Mouse (Mus musculus): Measurements from ENCODE around the gene Nup133. TPM values are rescaled to one million over a fixed set of nuclear protein-coding genes. Genes with fewer than 3 reads are reported as not detected.

The Nup133 gene
- total RNA-seq, 2 experiments from 2014 or later: 9.2 to 11.9 TPM

- DNase-seq (ENCODE audit: low spot score): no peak
- intact Hi-C loops (cut with DNase I): no loop called here
Measured at GRCm38 (mm10) chr8:123959473-123959872, 10.4 kb upstream of the Nup133 start.

DNA sequence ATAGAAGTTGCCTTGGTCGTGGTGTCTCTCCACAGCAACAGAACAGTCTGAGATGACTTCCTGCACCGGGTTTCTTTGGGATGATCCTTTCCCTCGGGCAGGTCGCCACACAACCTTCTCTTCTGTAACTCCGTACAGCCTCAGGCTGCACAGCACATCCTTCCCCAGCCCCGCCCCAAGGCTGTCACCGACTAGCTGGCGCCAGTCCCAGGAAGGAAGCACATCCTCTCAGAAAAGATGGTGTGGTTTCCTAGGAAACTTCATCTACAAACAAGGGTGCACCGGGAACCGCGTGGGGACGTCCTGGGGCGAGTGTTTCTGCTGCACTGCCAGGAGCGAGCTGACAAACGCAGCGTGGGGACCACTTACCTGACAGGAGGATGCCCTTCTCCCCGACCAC is 9.1 kb upstream of the Nup133 start:
- intact Hi-C loops (cut with DNase I): no loop called here
- no peak for DNase-seq (ENCODE audit: low spot score)

DNA sequence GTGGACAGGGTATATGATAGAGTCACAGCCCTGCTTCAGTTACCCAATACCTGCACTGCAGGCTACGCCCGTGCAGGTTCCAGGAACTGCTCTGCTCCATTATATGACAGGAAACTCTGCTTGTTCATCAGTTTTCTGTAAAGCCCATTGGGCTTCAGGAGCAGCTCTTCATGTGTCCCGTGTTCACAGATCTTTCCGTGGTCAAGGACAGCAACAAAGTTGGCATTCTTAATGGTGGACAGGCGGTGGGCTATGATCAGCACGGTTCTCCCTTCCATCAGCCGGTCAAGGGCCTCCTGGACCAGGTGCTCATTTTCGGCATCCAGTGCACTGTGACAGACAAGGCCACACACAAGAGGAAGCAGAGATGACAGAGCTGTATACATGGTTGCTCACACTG is 5.2 kb upstream of the Nup133 start:
- intact Hi-C loops (cut with DNase I): no loop called here
- no peak for DNase-seq (ENCODE audit: low spot score)

GRCm38 (mm10) chr8:123953686-123954085 is 4.6 kb upstream of the Nup133 start:
- intact Hi-C loops (cut with DNase I): no loop called here
- no peak for DNase-seq (ENCODE audit: low spot score)

DNA sequence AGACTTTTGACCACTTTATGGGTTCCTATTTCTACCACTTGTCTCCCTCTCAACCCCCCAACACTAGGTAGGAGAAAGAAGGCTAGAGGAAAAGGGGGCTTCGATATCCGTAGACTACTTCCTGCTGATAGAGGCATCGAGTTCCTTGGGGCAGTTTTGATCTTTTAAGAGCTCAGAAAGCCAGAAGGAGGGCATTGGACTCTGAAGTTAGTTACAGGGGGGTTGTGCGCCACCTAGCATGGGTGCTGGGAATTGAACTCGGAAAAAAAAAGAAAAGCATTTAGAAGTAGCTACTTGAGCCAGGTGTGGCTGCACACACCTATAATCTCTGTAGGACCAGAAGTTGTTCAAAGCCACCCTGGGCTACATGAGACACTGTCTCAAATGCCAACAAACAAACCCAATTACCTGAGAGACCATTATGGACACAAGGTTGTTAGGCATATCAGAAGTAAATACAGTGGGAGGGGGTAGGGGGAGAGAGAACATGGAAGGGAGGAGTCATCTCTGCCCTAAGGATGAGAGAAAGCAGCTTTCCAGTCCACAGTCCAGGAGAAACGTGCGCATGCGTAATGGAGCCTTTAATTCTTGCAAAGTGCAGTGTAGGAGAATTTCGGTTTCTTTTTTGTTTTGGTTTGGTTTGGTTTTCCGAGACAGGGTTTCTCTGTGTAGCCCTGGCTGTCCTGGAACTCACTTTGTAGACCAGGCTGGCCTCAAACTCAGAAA is 1.2 kb upstream of the Nup133 start:
- DNase-seq (ENCODE audit: low spot score): no peak
- intact Hi-C loops (cut with DNase I): no loop called here

GRCm38 (mm10) chr8:123949686-123949986 is 571 bp upstream of the Nup133 start:
- intact Hi-C loops (cut with DNase I): loop anchor here (2.0 kb wide), 1 partner anchor 29 kb away; no protein-coding TSS in a partner anchor
- DNase-seq (ENCODE audit: low spot score): no peak

- intact Hi-C loops (cut with DNase I): no loop called here
- no peak for DNase-seq (ENCODE audit: low spot score)
Measured at GRCm38 (mm10) chr8:123929026-123929425, 20.0 kb downstream of the Nup133 start.

- DNase-seq (ENCODE audit: low spot score): no peak
- intact Hi-C loops (cut with DNase I): no loop called here
Measured at GRCm38 (mm10) chr8:123925671-123926070, 23.4 kb downstream of the Nup133 start.

DNA sequence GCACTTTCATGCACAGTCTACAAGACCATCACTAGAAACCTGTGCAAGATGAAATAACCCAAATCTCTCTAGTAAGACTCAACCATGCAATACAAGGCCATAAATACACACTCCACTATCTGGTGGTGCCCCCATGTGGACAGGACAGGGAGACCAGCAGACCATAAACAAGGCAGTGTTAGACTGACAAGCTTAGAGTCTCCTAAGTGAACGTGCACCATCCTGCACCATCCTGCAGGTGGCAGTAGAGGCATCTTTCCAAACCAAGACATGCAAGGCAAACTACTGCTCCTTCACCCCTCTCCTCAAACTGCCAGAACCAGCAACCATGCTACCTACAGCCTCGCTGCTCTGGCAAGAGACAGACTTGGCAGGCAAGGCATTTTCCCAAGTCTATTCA is 24.3 kb downstream of the Nup133 start:
- DNase-seq (ENCODE audit: low spot score): peak; percentile 27
- intact Hi-C loops (cut with DNase I): loop anchor here (5.0 kb wide), 1 partner anchor 423 kb away; no protein-coding TSS in a partner anchor

- no peak for DNase-seq (ENCODE audit: low spot score)
- intact Hi-C loops (cut with DNase I): no loop called here
Measured at GRCm38 (mm10) chr8:123914635-123915034, 34.4 kb downstream of the Nup133 start.

GRCm38 (mm10) chr8:123912265-123912664 is 36.8 kb downstream of the Nup133 start:
- intact Hi-C loops (cut with DNase I): no loop called here
- DNase-seq (ENCODE audit: low spot score): no peak

DNA sequence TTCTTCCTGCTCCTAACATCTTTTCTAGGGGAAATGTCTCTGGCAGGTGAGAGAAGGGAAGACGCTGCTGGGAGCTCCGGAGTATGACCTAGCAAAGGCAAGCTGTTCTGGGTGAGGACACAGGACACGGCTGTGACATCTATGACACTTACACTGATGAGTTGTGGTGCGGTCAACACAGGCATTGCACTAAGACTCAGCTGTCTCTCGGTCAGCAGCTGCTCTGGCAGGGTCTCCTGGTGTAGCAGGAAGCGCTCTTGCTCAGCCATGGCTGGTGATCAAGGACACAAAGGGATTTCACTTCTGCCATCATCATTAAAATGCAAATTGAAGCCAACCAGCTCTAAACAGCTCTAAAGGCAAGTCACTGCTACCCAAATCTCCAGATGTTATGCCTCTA is 41.5 kb downstream of the Nup133 start:
- DNase-seq (ENCODE audit: low spot score): no peak
- intact Hi-C loops (cut with DNase I): no loop called here

- DNase-seq (ENCODE audit: low spot score): no peak
- intact Hi-C loops (cut with DNase I): no loop called here
Measured at GRCm38 (mm10) chr8:123902653-123903052, 46.4 kb downstream of the Nup133 start.

DNA sequence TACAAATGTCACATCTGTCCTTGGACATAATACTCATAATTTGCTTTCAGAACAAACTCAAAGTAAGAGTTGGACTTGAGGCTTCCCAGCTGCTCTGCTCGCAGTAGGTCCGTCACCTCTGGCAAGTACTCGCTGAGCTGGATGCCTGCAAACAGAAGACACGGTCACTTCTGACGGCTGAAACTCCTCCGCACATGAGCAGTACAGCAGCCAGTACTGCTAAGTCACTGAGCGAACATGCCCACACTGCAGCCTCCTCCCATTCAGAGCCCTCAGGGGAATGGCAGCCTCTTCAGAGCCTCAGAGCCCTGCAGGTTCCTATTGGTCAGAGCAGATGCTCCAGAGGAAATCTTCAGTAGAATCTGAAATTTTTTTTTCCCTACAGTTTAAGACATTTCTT is 49.7 kb downstream of the Nup133 start:
- intact Hi-C loops (cut with DNase I): no loop called here
- no peak for DNase-seq (ENCODE audit: low spot score)

GRCm38 (mm10) chr8:123898576-123898975 is 50.5 kb downstream of the Nup133 start:
- intact Hi-C loops (cut with DNase I): no loop called here
- DNase-seq (ENCODE audit: low spot score): no peak

DNA sequence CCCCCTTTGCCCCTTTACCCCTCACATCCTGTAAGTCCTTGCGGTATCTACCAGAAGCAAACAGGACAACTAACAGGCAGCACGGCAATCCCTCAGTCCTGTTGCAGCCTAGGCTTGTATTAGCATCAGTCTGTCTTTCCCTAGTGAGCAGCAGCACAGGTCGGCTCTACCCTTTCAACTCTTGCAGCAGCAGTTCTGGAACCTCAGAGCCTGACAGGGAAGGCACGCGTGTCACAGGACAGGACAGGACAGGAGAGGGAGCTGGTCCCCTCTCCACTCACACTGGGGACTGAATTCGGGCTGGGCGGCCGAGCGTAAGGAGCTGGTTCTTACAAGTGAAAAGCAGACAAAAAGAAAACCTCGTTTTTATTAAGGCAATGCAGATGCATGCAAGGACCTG is 52.3 kb downstream of the Nup133 start:
- no peak for DNase-seq (ENCODE audit: low spot score)
- intact Hi-C loops (cut with DNase I): no loop called here

DNA sequence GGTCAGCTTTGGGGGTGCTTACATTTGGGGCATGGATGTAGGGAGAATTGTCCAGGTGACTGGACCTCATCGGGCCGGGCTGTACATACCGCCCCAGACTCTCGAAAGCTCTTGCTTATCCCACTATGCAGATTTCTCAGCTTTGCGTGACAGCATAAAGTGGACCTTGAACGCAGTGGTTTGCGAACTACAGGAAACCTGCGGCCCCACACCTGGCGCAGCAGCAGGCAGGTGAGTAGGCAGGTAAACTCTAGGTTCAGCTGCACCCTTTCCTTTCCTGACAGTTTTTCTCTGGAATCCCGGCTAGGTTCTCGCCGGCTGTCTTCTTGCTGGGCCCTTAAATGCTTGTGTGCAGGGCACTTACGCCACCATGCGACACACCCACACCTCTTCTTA is 52.7 kb downstream of the Nup133 start:
- intact Hi-C loops (cut with DNase I): no loop called here
- no peak for DNase-seq (ENCODE audit: low spot score)

GRCm38 (mm10) chr8:123895680-123896365 is 53.2 kb downstream of the Nup133 start:
- intact Hi-C loops (cut with DNase I): no loop called here
- no peak for DNase-seq (ENCODE audit: low spot score)

- DNase-seq (ENCODE audit: low spot score): no peak
- intact Hi-C loops (cut with DNase I): no loop called here
Measured at GRCm38 (mm10) chr8:123895230-123895629, 53.8 kb downstream of the Nup133 start.

DNA sequence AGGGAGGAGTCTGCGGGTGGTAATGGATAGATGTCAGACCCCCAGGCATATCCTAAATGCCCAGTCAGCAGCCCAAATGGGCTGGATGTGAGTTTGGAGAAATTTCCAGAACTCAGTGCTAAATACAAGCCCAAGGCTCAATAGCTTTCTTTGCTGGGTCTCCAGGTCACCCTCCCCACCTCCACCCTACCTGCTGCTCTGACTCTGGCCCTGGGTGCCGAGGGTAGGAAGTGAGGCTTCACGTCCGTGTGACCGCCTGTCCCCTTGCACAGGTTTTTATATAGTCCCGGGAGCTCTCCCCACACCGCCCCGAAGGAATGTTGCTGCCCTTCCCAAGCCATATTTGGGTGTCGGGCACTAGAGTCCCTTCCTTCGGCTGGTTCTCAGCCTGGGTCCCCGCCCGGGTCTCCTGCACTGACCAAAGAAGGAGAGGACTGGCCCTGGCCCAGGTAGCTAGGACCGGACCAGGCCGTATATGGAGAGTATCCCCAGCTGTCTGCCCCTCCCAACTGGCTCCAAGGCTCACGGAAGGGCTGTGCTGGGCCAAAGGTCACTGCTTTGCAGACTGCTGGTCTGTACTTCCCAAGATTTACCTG is 54.5 kb downstream of the Nup133 start, which contains the start of gene Acta1:
Gene Acta1 (minus strand): TSS at position 250 of the 596 bp plus-strand sequence.
- no peak for DNase-seq (ENCODE audit: low spot score)
- intact Hi-C loops (cut with DNase I): no loop called here

GRCm38 (mm10) chr8:123893413-123893812 is 55.7 kb downstream of the Nup133 start:
- no peak for DNase-seq (ENCODE audit: low spot score)
- intact Hi-C loops (cut with DNase I): no loop called here
